Mouse (Mus musculus): ENCODE data around the gene Pigk. TPM values are rescaled to one million over a fixed set of nuclear protein-coding genes. Genes with fewer than 3 reads are reported as not detected.
A peak's percentile ranks its signal among the peaks of the same experiment; 100 is the strongest.

Gene Pigk
- total and polyA plus RNA-seq, 3 experiments: 6.4 to 28.1 (median 24.0) TPM

- Histone ChIP-seq H3K4me1 (ENCODE audit: control insufficient read depth, insufficient read depth, low read length) (no peaks in the 10 kb centered on the region), H3K9ac (ENCODE audit: low read depth, low read length) (no peak overlapping the region), H3K27ac (no peak overlapping the region), H3K79me2 (replicated peaks; ENCODE audit: control insufficient read depth, insufficient read depth, low read length) (no peaks in the 10 kb centered on the region), H3K27me3 (ENCODE audit: control insufficient read depth, insufficient read depth, low read length) (no peaks in the 10 kb centered on the region), H3K4me3 (no peak overlapping the region), H3K36me3 (ENCODE audit: control insufficient read depth, insufficient read depth, low read length) (no peaks in the 10 kb centered on the region)
- intact Hi-C loops (cut with DNase I): no loop called here
- 77% methylated on average over 2 of the region's 2 CpGs for WGBS
- TF ChIP-seq EP300 (IDR thresholded peaks at IDR 0.05; ENCODE audit: insufficient read depth, low read depth, low read length) (no peak), POLR2A (IDR thresholded peaks at IDR 0.05; ENCODE audit: insufficient read depth, low read depth, low read length) (no peak)
- DNase-seq: no peak
Measured at GRCm38 (mm10) chr3:152756896-152757295, 43.0 kb downstream of the Pigk start.

DNA sequence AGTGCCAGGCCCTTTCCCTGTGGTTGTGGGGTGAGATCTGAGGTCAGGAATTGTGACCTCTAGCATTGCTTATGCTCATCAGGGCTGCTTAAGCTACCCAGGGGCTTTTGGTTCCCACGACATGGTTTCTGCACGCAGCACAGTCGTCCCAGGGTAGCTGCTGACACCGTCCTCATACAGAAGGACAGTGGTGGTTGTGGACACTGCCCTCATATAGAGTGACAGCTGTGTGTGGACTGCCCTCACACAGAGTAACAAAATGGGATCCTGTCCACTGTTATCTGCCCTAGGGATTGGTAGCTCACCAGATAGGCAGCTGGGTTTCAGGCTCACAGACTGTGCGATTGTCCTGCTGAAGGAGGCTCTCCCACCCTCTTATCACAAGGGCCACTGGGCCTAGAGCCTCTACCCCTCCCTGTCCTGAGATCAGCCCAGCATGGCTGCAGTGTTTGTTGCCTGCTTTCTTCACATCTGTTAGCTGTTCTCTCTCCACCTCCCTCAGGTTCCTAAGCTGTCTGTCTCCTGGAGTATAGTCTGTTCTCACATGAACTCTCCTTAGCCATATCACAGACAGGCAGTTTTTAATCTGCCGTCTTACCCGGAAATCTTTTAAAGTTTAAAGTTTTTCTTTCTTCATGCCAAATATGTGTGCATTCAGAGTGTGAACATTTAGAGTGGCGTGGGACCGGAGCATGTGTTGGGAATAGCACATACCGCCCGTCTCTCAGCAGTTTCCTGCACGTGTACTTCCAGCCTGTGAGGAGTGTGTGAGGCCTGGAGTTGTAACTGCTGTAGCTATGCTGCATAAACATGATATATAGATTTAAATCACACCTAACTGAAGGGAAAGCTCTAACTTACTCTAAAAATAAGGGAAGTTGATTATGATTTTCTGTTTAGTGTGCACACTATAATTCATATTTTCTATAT, 43.8 kb downstream of the Pigk start:
- 70% methylated on average over 12 of the region's 12 CpGs for WGBS
- intact Hi-C loops (cut with DNase I): no loop called here
- Histone ChIP-seq H3K4me1 (ENCODE audit: control insufficient read depth, insufficient read depth, low read length) (no peaks in the 10 kb centered on the region), H3K27me3 (ENCODE audit: control insufficient read depth, insufficient read depth, low read length) (no peaks in the 10 kb centered on the region), H3K9ac (ENCODE audit: low read depth, low read length) (no peak overlapping the region), H3K36me3 (ENCODE audit: control insufficient read depth, insufficient read depth, low read length) (no peaks in the 10 kb centered on the region), H3K79me2 (replicated peaks; ENCODE audit: control insufficient read depth, insufficient read depth, low read length) (no peaks in the 10 kb centered on the region), H3K4me3 (no peak overlapping the region), H3K27ac (no peak overlapping the region)
- TF ChIP-seq CTCF (IDR thresholded peaks at IDR 0.05) (no peak), POLR2A (IDR thresholded peaks at IDR 0.05; ENCODE audit: insufficient read depth, low read depth, low read length) (no peak), EP300 (IDR thresholded peaks at IDR 0.05; ENCODE audit: insufficient read depth, low read depth, low read length) (no peak)
- no peak for DNase-seq

DNA sequence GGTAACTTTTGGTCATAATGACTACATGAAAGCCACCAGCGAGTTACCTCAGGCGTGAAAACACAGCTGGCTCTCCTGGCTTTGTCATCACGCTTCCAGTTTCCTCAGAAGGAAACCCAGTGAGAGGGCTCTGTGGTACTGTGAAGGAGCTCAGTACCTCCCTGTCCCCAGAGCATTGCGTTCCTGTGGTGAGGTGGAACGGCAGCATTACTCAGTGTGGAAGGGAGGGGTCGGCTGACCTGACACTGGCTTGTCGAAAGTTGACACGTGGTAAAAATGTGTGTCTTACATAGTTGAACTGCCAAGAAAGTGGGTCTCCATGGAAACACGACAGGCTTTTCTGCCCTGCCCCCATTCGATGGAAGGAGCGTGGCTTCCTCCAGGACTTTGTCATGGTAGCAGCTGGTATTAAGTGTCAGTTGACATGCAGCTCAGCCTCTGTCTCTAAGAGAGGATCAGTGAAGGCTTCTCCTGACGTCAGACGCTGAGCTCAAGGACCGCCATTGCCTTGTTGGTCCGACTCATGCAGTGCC, 44.7 kb downstream of the Pigk start:
- Histone ChIP-seq H3K4me3 (no peak overlapping the region), H3K79me2 (replicated peaks; ENCODE audit: control insufficient read depth, insufficient read depth, low read length) (no peaks in the 10 kb centered on the region), H3K27ac (no peak overlapping the region), H3K4me1 (ENCODE audit: control insufficient read depth, insufficient read depth, low read length) (peaks cover 1% of the 10 kb centered on the region; the same call in 1 of the 2 replicates), H3K36me3 (ENCODE audit: control insufficient read depth, insufficient read depth, low read length) (no peaks in the 10 kb centered on the region), H3K9ac (ENCODE audit: low read depth, low read length) (no peak overlapping the region), H3K27me3 (ENCODE audit: control insufficient read depth, insufficient read depth, low read length) (no peaks in the 10 kb centered on the region)
- 70% methylated on average over 15 of the region's 15 CpGs for WGBS
- DNase-seq: no peak
- TF ChIP-seq CTCF (IDR thresholded peaks at IDR 0.05) (no peak), POLR2A (IDR thresholded peaks at IDR 0.05; ENCODE audit: insufficient read depth, low read depth, low read length) (no peak), EP300 (IDR thresholded peaks at IDR 0.05; ENCODE audit: insufficient read depth, low read depth, low read length) (no peak)
- intact Hi-C loops (cut with DNase I): no loop called here

GRCm38 (mm10) chr3:152761116-152761515, 47.2 kb downstream of the Pigk start:
- peaks cover 1% of the 10 kb centered on the region; the same call in 1 of the 2 replicates for H3K4me1 ChIP-seq (ENCODE audit: control insufficient read depth, insufficient read depth, low read length)
- no peaks in the 10 kb centered on the region for H3K79me2 ChIP-seq (replicated peaks; ENCODE audit: control insufficient read depth, insufficient read depth, low read length)
- peak in 1 of 2 experiments; percentile 36 for DNase-seq
- no peak overlapping the region for H3K9ac ChIP-seq (ENCODE audit: low read depth, low read length)
- 27% methylated on average over 7 of the region's 7 CpGs for WGBS
- TF ChIP-seq EP300 (IDR thresholded peaks at IDR 0.05; ENCODE audit: insufficient read depth, low read depth, low read length) (no peak), CTCF (IDR thresholded peaks at IDR 0.05) (peak; percentile 83), POLR2A (IDR thresholded peaks at IDR 0.05; ENCODE audit: insufficient read depth, low read depth, low read length) (no peak)
- no peak overlapping the region for H3K27ac ChIP-seq
- no peak overlapping the region for H3K4me3 ChIP-seq
- no peaks in the 10 kb centered on the region for H3K27me3 ChIP-seq (ENCODE audit: control insufficient read depth, insufficient read depth, low read length)
- H3K36me3 ChIP-seq (ENCODE audit: control insufficient read depth, insufficient read depth, low read length): no peaks in the 10 kb centered on the region
- intact Hi-C loops (cut with DNase I): no loop called here

- no peak overlapping the region for H3K4me3 ChIP-seq
- TF ChIP-seq POLR2A (IDR thresholded peaks at IDR 0.05; ENCODE audit: insufficient read depth, low read depth, low read length): no peak
- TF ChIP-seq EP300 (IDR thresholded peaks at IDR 0.05; ENCODE audit: insufficient read depth, low read depth, low read length): no peak
- no peak for TF ChIP-seq CTCF (IDR thresholded peaks at IDR 0.05)
- intact Hi-C loops (cut with DNase I): no loop called here
- DNase-seq: no peak
- 86% methylated on average over 8 of the region's 8 CpGs for WGBS
- peaks cover 1% of the 10 kb centered on the region; the same call in 1 of the 2 replicates for H3K4me1 ChIP-seq (ENCODE audit: control insufficient read depth, insufficient read depth, low read length)
- H3K36me3 ChIP-seq (ENCODE audit: control insufficient read depth, insufficient read depth, low read length): no peaks in the 10 kb centered on the region
- no peaks in the 10 kb centered on the region for H3K27me3 ChIP-seq (ENCODE audit: control insufficient read depth, insufficient read depth, low read length)
- no peak overlapping the region for H3K9ac ChIP-seq (ENCODE audit: low read depth, low read length)
- no peak overlapping the region for H3K27ac ChIP-seq
- no peaks in the 10 kb centered on the region for H3K79me2 ChIP-seq (replicated peaks; ENCODE audit: control insufficient read depth, insufficient read depth, low read length)
Measured at GRCm38 (mm10) chr3:152761661-152762060, 47.8 kb downstream of the Pigk start.

GRCm38 (mm10) chr3:152762302-152762701, 48.4 kb downstream of the Pigk start:
- Histone ChIP-seq H3K27ac (no peak overlapping the region), H3K9ac (ENCODE audit: low read depth, low read length) (no peak overlapping the region), H3K36me3 (ENCODE audit: control insufficient read depth, insufficient read depth, low read length) (no peaks in the 10 kb centered on the region), H3K4me1 (ENCODE audit: control insufficient read depth, insufficient read depth, low read length) (peaks cover 1% of the 10 kb centered on the region; the same call in 1 of the 2 replicates), H3K4me3 (no peak overlapping the region), H3K79me2 (replicated peaks; ENCODE audit: control insufficient read depth, insufficient read depth, low read length) (no peaks in the 10 kb centered on the region), H3K27me3 (ENCODE audit: control insufficient read depth, insufficient read depth, low read length) (no peaks in the 10 kb centered on the region)
- no peak for DNase-seq
- WGBS: 92% methylated on average over 8 of the region's 8 CpGs
- intact Hi-C loops (cut with DNase I): no loop called here
- TF ChIP-seq POLR2A (IDR thresholded peaks at IDR 0.05; ENCODE audit: insufficient read depth, low read depth, low read length) (no peak), CTCF (IDR thresholded peaks at IDR 0.05) (no peak), EP300 (IDR thresholded peaks at IDR 0.05; ENCODE audit: insufficient read depth, low read depth, low read length) (no peak)

All from heart, adult 2 months (tissue).